Mouse (Mus musculus): ENCODE results near the gene Lman1l. TPM values are rescaled to one million over a fixed set of nuclear protein-coding genes. Genes with fewer than 3 reads are reported as not detected.
A peak's percentile ranks its signal among the peaks of the same experiment; 100 is the strongest.

Lman1l gene
- polyA plus RNA-seq (2012; rRNA removed): 0.06 and 0.08 TPM in 2 replicates

DNA sequence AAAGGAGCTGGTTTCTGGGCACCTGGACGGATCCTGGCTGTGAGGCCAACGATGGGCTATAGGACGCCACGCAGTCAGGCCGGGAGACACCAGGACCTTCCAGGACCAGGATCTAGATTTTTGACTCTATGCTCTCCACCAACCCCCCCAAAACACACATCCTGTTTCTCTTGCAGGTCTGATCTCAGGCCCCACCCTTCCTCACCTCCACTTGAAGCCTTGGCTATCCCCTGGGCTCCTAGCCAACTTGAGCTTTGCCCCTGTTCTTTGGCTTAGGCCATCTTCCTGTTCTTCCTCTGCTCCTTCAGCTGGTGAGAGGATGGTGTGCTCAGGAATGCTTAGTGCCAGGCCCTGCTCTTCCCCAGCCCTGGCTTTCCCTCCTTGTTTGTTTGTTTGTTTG lies at the start of gene Lman1l:
Gene Lman1l (minus strand): TSS at position 101 of the 400 bp plus-strand sequence.
- no peaks in the 10 kb centered on the region for H3K4me1 ChIP-seq (ENCODE audit: control insufficient read depth, insufficient read depth, low read length)
- WGBS: 87% methylated on average over 5 of the region's 5 CpGs
- no peak for TF ChIP-seq POLR2A (IDR thresholded peaks at IDR 0.05; ENCODE audit: borderline replicate concordance, extremely low read depth, low read depth, low read length)
- TF ChIP-seq CTCF (IDR thresholded peaks at IDR 0.05; ENCODE audit: insufficient read depth, low read length): no peak
- H3K4me3 ChIP-seq (replicated peaks; ENCODE audit: extremely low read depth, low read depth, low read length): no peak within 1 kb of the TSS
- DNase-seq: no peak

DNA sequence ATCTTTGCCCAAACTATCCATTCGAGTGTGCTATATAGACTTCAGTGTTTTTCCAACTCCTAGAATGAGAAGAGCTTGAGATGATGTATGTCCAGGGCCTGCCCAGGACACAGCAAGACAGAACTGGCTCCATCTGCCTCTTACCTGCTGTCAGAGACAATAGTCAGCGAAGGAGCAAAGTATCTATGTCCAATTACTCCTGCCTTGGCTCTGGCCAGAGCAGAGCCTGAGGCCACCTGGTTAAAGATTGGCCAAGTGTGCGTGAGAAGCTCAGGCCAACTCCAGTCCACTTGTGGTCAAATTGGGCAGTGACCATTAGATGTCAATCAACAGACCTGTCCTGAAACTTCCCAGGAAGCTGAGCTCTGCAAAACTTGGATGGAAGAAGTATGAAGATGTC lies 49.0 kb upstream of the Lman1l start:
- no peak for DNase-seq
- peaks cover 19% of the 10 kb centered on the region for H3K4me1 ChIP-seq (ENCODE audit: control insufficient read depth, insufficient read depth, low read length)
- no peak for TF ChIP-seq CTCF (IDR thresholded peaks at IDR 0.05; ENCODE audit: insufficient read depth, low read length)
- no peak for TF ChIP-seq POLR2A (IDR thresholded peaks at IDR 0.05; ENCODE audit: borderline replicate concordance, extremely low read depth, low read depth, low read length)
- 76% methylated on average over 3 of the region's 3 CpGs for WGBS
- H3K4me3 ChIP-seq (replicated peaks; ENCODE audit: extremely low read depth, low read depth, low read length): no peak overlapping the region

DNA sequence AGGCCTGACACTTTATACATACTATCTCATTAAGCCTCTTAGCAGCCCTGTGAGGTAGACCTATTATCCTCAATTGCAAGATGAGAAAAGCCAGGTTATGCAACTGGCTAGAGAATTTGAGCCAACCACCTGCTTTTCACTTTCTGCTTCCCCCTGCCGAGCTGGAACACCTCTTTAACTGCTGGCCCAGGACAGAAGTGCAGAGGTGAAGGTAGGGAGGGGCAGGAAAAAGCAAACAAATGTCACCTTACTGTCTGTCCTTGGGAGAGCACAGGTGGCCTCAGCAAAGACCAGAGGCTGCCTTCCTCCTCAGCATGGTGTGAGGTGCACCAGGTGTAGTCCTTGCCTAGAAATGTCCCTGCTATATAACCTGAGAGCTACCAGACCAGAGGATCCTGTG lies 47.7 kb upstream of the Lman1l start:
- H3K4me1 ChIP-seq (ENCODE audit: control insufficient read depth, insufficient read depth, low read length): peaks cover 19% of the 10 kb centered on the region
- H3K4me3 ChIP-seq (replicated peaks; ENCODE audit: extremely low read depth, low read depth, low read length): no peak overlapping the region
- 11% methylated on average over 1 of the region's 1 CpGs for WGBS
- no peak for DNase-seq
- TF ChIP-seq POLR2A (IDR thresholded peaks at IDR 0.05; ENCODE audit: borderline replicate concordance, extremely low read depth, low read depth, low read length): no peak
- no peak for TF ChIP-seq CTCF (IDR thresholded peaks at IDR 0.05; ENCODE audit: insufficient read depth, low read length)

DNA sequence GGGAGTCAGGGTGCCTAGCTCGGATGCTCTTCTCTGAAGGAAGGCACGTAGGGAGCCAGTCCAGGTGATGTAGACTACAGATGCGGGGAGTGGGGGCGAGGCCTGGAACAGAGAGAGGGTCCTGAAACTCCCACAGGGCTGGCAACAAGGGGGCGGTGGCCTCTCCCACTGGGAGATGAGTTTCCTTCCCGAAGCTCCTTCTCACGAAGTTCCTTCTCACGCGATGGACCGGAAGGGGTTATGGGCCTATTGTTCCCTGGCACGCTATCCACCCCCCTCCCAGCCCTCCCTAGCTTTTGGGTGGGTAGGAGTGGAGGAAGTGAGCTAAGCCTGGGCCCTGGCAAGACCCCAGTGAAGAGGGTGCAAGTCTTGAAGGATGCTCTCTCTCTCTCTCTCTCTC lies 47.2 kb upstream of the Lman1l start:
- WGBS: 45% methylated on average over 11 of the region's 11 CpGs
- Histone ChIP-seq H3K4me3 (replicated peaks; ENCODE audit: extremely low read depth, low read depth, low read length) (no peak overlapping the region), H3K4me1 (ENCODE audit: control insufficient read depth, insufficient read depth, low read length) (peaks cover 19% of the 10 kb centered on the region)
- TF ChIP-seq CTCF (IDR thresholded peaks at IDR 0.05; ENCODE audit: insufficient read depth, low read length): no peak
- peak; percentile 52; the same call in 1 of the 2 replicates for TF ChIP-seq POLR2A (IDR thresholded peaks at IDR 0.05; ENCODE audit: borderline replicate concordance, extremely low read depth, low read depth, low read length)
- no peak for DNase-seq

DNA sequence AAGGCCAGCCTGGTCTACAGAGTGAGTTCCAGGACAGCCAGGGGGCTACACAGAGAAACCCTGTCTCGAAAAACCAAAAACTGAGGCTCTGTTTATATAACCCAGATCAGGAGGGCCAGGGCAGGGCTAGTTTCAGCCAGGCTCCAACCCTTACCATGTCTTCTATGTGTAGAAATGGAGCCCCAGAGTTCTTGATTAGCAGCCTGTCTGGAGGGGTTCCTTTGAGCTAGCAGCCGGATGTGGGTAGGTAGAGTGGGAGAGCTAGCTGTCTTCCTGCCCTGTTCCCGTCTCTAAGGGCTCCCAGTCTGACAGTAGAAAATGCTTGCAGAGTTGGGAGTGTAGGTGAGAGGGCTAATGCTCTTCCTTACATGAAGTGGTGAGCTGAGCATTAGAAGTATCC lies 46.6 kb upstream of the Lman1l start:
- TF ChIP-seq CTCF (IDR thresholded peaks at IDR 0.05; ENCODE audit: insufficient read depth, low read length) (no peak), POLR2A (IDR thresholded peaks at IDR 0.05; ENCODE audit: borderline replicate concordance, extremely low read depth, low read depth, low read length) (no peak)
- no peak for DNase-seq
- 60% methylated on average over 3 of the region's 3 CpGs for WGBS
- no peak overlapping the region for H3K4me3 ChIP-seq (replicated peaks; ENCODE audit: extremely low read depth, low read depth, low read length)
- H3K4me1 ChIP-seq (ENCODE audit: control insufficient read depth, insufficient read depth, low read length): peaks cover 19% of the 10 kb centered on the region

DNA sequence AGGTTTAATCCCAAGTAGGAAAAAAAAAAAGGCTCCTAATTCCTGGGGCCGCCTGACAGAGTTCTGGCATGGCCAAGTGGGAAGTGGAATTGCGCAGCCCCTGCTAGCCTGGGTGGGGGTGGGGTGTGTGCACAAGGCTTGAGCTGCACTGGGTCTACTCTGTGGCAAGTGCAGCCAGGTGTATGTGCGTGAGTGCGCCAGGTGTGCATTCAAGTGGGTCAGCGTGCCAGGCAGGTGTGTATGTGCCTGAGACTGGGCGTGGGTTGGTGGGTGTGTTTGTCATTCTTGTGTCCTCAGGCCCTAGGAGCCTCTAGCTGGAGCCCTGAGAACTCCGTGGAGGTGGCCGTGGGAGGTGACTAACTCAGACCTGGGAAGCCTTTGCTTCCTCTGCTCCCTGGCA lies 46.0 kb upstream of the Lman1l start:
- H3K4me1 ChIP-seq (ENCODE audit: control insufficient read depth, insufficient read depth, low read length): peaks cover 18% of the 10 kb centered on the region
- TF ChIP-seq POLR2A (IDR thresholded peaks at IDR 0.05; ENCODE audit: borderline replicate concordance, extremely low read depth, low read depth, low read length) (no peak), CTCF (IDR thresholded peaks at IDR 0.05; ENCODE audit: insufficient read depth, low read length) (no peak)
- no peak for DNase-seq
- H3K4me3 ChIP-seq (replicated peaks; ENCODE audit: extremely low read depth, low read depth, low read length): no peak overlapping the region
- 72% methylated on average over 8 of the region's 8 CpGs for WGBS

DNA sequence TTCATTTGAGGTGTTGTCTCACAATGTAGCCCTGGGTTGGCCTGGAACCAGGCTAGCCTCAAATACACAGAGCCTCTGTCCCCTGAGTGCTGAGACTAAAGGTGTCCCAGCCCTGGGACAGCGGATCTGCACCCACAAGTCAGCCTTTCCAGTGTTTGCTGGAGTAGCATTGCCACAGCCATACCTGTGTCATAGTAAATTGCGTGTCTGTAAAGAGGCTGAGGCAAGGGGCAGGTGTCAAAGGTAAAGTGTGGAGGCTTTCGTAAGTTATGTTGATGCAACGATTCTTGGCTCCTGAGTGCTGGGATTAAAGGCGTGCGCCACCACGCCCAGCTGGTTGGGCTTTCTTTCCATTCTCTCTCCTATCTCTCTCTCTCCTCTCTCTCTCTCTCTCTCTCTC lies 44.0 kb upstream of the Lman1l start:
- H3K4me1 ChIP-seq (ENCODE audit: control insufficient read depth, insufficient read depth, low read length): peaks cover 15% of the 10 kb centered on the region
- TF ChIP-seq CTCF (IDR thresholded peaks at IDR 0.05; ENCODE audit: insufficient read depth, low read length) (no peak), POLR2A (IDR thresholded peaks at IDR 0.05; ENCODE audit: borderline replicate concordance, extremely low read depth, low read depth, low read length) (no peak)
- H3K4me3 ChIP-seq (replicated peaks; ENCODE audit: extremely low read depth, low read depth, low read length): no peak overlapping the region
- WGBS: 57% methylated on average over 7 of the region's 7 CpGs
- DNase-seq: no peak

DNA sequence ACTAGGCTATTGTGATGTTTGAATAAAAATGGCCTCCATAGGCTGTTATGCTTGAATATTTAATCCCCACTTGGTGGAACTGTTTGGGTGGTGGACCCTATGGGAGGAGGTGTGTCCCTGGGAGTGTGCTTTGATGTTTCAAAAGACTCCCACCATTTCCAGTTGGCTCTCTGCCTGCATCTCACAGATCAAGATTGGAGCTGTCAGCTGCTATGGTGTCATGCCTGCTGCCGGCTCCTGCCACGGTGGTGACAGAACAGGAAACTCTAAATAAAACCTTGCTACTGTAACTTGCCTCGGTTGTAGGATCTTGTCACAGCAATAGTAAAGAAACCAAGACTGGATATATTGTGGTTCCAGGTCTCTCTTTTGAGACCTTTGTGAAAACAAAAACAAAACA lies 41.0 kb upstream of the Lman1l start:
- DNase-seq: no peak
- TF ChIP-seq POLR2A (IDR thresholded peaks at IDR 0.05; ENCODE audit: borderline replicate concordance, extremely low read depth, low read depth, low read length): no peak
- no peak for TF ChIP-seq CTCF (IDR thresholded peaks at IDR 0.05; ENCODE audit: insufficient read depth, low read length)
- H3K4me3 ChIP-seq (replicated peaks; ENCODE audit: extremely low read depth, low read depth, low read length): no peak overlapping the region
- 38% methylated on average over 3 of the region's 3 CpGs for WGBS
- H3K4me1 ChIP-seq (ENCODE audit: control insufficient read depth, insufficient read depth, low read length): peaks cover 2% of the 10 kb centered on the region; the same call in 1 of the 2 replicates

DNA sequence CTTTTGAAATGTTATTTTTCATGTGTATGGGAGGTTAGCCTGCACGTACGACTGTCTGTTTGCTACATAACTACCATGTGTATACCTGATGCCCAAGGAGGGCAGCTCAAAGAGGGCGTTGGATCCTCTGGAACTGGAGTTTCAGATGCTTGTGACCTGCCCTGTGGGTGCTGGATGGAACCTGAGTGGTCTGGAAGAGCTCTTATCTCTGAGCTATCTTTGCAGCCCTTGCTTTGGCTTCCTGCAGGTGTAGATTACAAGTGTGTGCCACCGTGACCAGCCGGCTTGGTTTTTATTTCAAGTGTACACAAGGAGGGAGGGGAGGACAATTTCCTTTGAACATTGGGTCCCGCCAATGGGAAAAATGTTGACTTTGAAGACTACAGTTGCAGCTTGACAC lies 39.9 kb upstream of the Lman1l start:
- DNase-seq: no peak
- H3K4me3 ChIP-seq (replicated peaks; ENCODE audit: extremely low read depth, low read depth, low read length): no peak overlapping the region
- peaks cover 2% of the 10 kb centered on the region; the same call in 1 of the 2 replicates for H3K4me1 ChIP-seq (ENCODE audit: control insufficient read depth, insufficient read depth, low read length)
- 46% methylated on average over 6 of the region's 6 CpGs for WGBS
- TF ChIP-seq POLR2A (IDR thresholded peaks at IDR 0.05; ENCODE audit: borderline replicate concordance, extremely low read depth, low read depth, low read length): no peak
- TF ChIP-seq CTCF (IDR thresholded peaks at IDR 0.05; ENCODE audit: insufficient read depth, low read length): no peak

DNA sequence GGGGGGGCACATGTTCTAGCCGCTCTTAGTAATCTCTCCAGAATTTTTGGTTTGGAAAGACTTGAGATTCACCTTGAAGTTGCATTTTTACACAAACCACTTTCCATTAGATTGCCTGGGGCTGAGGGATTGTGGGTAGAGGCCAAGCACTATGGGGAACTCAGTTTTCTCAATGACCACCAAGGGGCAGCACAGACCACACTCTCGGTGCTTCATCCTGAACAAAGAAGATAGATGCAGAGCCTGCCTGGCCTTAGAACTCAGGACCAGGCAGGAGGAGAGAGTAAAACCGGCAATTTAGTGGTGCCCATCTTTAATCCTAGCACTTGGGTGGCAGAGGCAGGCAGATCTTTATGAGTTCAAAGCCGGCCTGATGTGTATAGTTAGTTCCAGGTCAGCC lies 39.2 kb upstream of the Lman1l start:
- peak; percentile 65 for DNase-seq
- WGBS: 13% methylated on average over 4 of the region's 4 CpGs
- TF ChIP-seq CTCF (IDR thresholded peaks at IDR 0.05; ENCODE audit: insufficient read depth, low read length): peak; percentile 95
- TF ChIP-seq POLR2A (IDR thresholded peaks at IDR 0.05; ENCODE audit: borderline replicate concordance, extremely low read depth, low read depth, low read length): no peak
- H3K4me1 ChIP-seq (ENCODE audit: control insufficient read depth, insufficient read depth, low read length): peaks cover 2% of the 10 kb centered on the region; the same call in 1 of the 2 replicates
- no peak overlapping the region for H3K4me3 ChIP-seq (replicated peaks; ENCODE audit: extremely low read depth, low read depth, low read length)
